Mouse (Mus musculus) cerebellum, adult (tissue): ENCODE results near the gene Zfyve19.
A peak's percentile ranks its signal among the peaks of the same experiment; 100 is the strongest.

Experiments
- ATAC-seq: cut with Nextera tagmentation; 2 replicates; pipeline ENCODE4 v1.9.2; 2017; ENCODE audit warnings: mild to moderate bottlenecking, moderate library complexity, mixed read lengths; ENCODE audit not compliant: insufficient number of reproducible peaks, low FRiP score, low TSS enrichment

Gene Zfyve19

DNA sequence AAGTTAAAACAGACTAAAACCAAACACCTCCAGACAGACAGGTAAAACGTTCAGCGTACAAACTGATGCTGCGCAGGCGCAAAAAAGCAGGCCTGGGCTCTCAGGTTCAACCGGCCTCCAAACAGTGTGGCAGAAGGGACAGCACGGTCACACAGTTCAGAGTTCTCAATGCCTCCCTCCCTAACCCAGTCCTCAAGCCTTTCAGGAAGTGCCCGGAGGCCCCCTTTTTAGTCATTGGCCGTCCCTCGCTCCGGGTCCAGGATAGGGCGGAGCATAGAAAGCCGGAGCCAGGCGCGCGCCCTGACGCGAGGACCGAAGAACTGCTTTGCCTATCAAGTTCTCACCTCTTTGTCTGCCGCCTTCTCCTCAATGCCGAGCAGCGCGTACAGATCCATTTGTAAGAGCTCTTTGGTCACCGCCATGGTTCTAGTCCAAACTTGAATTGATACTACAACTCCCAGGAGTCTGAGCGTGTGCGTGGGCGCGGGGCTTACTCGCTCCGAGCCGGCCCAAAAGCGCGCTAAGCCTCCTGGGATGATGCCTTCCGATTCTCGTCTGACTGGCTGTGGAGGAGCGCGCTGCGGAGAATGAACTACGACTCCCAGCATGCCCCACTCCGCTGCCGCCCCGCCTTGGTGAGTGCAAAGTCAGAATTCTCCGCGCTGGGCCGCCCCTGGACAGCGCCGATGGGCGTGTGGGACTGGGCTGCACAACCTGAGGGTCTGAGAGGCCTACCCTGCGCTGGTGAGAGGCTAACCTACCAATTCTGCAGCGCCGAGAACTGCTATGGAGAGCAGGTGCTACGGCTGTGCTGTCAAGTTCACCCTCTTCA lies at the start of gene Zfyve19, which contains the start of gene Dnajc17:
Gene Zfyve19, plus strand, starts transcription at position 274 of the 832 bp plus-strand sequence.
Gene Dnajc17, minus strand, starts transcription at position 452 of the 832 bp plus-strand sequence.
- ATAC-seq, result peak; percentile 97

DNA sequence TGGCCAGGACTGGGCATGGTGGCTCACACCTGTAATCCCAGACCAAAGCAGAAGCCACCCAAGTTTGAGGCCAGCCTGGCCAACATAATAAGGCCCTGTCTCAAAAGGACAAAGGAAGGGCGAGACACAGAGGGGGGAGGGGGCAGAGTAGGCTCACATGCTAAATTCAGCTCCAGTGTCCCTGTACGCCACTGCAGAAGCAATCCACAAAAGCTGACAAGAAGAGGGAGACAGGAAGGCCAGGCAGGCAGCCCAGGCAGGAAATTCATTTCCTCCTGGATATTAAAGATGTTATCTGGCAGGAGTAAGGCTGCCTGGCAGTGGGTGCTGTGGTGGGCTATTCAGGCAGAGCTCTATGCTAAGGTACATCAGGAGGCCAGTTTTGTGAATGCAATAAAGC lies 47.2 kb upstream of the Zfyve19 start:
- ATAC-seq, result no peak

DNA sequence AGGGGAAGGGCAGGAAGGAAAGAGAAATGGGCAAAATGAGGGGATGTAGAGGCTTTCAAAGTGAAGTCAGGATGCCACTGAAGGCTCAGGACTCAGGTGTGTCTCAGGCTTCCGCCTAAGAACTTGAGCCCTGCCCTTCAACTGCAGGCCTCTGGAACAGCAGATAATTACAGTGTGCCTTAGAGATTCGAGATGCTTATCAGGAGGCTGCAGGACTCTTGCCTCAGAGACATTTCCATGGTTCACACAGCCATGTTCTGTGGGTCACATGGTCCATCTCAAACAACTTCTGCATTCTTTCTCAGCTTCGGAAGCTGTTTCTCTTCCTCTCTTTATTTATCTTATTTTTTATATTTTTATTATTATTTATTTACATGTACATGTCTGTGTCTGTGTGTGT lies 45.3 kb upstream of the Zfyve19 start:
- ATAC-seq, result no peak

DNA sequence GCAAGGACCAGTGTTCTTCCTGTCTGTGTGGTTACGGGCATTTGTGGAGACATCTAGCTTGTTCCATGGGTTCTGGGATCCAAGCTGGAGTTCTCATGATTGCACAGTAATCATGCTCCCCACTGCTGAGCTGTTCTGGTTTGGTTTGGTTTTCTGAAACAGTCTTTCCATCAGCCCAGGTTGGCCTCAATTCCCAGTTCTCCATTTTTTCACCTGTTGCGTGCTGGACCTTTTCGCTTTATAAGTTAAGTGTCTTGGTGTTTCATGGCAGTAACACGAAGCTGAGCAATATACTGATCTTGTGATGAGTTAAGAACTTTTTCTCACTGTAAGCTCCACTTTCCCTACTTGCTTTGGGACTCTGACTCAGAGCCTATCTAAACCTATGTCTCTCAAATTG lies 44.4 kb upstream of the Zfyve19 start:
- ATAC-seq, result no peak

DNA sequence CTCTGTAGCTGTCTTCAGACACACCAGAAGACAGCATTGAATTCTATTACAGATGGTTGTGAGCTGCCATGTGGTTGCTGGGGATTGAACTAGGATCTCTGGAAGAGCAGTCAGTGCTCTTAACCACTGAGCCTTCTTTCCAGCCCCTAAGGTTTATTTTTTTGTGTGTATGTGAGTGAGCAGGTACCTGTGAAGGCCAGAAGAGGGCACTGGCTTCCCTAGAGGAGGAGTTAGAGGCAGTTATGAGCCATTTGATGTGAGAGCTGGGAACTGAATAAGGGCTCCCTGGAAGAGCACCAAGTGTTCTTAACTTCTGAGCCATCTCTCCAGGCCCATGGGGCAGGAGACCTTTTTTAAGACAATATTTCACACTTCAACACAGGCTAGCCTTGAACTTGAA lies 43.0 kb upstream of the Zfyve19 start:
- no peak for ATAC-seq

DNA sequence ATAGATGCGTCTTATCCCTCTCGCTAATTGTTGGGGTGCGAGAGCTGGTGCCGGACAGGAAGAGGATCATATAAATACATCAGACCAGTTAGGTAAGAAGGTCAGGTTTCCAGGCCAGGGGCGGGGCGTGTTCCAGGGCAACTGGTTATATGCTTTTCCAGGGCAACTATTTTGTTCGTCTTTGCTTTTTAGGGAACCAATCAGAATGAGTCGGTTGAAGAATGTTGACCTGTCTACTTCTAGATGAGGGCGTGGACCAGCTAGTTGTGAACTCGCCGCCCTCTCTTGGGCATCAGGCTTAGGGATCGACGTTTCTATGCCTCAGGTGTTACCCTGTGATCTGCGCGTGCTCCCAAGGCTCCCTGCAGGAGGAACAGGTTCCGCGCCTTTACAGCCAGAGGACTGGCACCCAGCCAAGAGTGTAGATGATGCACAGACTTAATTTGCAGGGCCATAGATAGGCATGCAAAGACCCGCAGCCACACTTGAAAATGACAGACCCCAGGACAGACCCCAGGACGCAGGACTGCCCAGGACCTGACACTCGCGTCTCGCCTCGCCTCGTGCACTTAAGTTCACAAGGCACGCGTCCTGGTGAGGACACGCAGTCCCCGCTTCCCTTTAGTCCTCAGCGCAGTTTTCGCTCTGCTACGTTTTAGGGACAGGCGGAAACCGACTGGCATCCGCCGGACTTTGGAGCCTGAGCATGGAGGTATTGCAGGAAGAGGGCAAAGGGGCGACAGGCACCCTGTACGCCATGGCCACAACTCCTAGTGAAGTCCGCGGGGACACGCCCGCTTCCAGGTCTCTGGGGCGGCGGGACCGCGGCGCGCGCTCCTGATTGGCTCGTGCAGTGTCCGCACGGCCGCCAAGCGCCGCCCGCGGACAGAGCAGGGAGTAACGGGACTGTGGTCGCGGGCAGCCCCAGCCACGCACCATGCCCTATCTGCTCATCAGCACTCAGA lies 41.2 kb upstream of the Zfyve19 start, which contains the start of gene Gchfr:
Gene Gchfr, plus strand, starts transcription at position 873 of the 965 bp plus-strand sequence.
- peak; percentile 87 for ATAC-seq

DNA sequence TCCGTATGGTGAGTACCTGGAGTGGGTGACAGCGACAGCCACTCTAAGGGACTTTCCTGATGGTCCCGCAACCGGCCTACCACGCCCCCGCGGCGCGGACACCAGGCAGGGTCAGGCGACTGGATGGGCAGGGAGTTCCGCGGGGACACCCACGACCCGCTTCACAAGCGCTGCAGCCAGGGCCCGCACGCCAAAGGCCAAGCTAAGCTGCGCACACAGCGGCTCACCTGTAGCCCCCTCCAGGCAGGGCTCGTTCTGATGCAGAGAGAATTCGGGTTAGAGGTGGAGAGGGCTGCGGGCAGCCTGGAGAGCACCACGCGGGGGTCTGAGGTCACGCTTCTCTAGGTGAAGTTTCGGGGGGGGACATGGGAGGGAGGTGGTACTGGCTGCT lies 40.6 kb upstream of the Zfyve19 start:
- ATAC-seq, result no peak

DNA sequence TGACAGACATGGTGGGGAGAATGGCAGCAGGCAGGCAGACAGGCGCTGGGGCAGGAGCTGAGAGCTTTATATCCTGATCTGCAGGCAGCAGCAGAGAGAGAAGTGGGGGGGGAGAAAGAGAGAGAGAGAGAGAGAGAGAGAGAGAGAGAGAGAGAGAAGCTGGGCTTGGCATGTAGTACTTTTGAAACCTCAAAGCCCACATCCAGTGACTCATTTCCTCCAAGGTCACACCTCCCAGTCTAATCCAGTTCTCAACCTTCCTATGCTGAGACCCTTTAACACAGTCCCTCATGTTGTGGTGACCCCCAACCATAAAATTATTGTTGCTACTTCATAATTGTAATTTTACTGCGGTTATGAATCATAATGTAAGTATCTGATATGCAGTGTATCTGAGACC lies 38.1 kb upstream of the Zfyve19 start:
- no peak for ATAC-seq

DNA sequence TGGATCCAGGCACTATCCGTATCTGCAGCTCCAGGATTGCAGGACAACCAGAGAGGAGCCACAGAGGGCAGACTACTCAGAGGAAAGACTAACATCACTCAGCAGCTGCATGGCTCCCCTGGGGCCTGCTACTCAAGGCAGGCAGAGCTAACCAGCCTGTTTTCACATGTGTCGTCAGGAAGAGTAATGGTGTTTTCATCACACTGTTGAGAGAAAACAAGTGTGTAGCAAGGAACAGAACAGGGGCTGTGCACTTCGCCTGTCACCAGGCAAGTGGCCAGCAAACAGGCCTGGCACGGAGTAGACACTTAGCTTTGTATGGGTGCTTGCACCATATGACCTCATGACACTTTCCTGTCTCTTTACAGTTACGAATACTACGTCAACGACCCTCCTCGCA lies 36.8 kb upstream of the Zfyve19 start:
- ATAC-seq, result no peak

DNA sequence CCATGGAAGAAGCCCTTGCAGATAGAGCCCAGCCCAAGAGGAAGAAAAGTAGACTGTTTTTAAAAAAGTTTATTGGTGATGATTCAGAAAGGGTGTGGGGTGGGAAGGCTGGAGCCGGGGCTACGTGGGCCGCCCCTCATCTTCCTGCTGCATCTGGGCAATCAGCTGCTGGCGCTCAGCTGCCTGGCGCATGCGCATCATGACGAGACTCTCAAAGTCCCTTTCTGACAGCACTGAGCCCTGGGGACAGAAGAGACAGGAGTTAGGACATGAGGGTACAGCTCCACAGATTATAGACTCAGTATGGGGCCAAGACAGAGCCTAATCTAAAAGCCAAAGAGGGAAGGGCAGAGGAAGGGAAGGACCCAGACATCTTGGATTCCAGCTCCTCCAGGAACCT lies 36.0 kb upstream of the Zfyve19 start:
- ATAC-seq, result no peak

DNA sequence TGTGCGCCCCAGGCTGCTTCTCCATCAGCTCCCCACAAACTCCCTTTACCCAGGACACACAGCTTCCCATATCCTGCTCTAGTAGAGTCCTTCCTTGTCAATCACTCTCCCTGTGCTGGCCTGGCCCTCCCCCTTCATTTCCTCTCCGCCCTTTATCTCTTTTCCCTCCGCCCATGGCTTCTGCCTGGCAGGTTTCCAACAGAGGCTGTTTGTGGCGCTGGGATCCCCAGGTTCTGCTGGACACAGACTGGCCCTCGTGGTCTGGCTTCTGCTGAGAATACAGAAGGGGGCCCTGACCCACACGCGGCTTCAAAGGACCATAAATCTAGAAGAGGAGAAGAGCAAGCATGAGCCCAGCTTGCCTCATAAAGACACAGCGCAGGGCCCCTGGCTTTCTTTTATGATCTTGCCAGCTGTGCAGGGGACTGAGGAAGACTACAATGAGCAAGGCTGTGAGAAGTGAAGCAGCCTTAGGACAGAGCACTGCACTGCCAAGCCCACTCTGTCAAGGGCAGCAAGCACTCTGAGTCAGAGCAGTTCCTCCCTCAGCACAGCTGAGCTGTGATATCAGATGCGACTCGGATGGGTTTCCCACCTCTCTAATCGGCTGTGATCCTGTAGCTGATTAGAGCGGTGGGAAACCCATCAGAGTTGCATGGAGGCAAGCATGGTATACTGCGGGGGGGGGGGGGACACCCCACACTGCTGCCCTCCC lies 35.4 kb upstream of the Zfyve19 start:
- no peak for ATAC-seq

DNA sequence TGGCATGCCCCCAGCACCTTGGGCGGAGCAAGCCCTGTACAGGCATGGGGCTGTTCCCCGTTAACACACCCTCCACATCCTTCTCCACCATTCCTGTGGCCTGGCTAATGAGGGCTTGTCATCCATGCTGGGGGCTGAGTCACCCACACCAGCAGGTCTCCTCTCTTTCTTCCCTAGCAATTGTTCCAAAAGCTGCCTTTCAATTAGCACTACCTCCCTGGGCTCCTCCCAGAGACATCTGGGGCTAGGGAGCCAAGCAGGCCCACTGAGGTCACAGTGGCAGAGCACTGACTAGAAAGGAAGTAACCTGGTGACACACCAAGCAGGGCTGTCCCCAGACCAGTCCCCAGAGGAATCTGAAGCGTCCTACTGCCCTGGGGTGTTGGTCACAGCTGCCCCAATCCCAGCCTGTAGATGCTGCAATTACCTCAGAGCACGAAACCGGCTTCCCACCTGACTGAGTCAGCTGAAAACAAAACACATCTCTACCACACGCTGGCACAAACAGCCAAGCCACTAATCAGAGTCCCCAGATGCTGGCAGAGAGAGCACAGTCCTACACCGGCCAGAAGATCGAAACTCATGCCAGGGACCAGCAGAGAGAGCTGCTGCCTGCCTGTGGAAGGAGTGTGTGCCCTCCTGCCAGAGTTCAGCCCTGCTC lies 34.3 kb upstream of the Zfyve19 start, which contains the start of gene Gm14137:
Gene Gm14137, plus strand, starts transcription at position 519 of the 661 bp plus-strand sequence.
- no peak for ATAC-seq

DNA sequence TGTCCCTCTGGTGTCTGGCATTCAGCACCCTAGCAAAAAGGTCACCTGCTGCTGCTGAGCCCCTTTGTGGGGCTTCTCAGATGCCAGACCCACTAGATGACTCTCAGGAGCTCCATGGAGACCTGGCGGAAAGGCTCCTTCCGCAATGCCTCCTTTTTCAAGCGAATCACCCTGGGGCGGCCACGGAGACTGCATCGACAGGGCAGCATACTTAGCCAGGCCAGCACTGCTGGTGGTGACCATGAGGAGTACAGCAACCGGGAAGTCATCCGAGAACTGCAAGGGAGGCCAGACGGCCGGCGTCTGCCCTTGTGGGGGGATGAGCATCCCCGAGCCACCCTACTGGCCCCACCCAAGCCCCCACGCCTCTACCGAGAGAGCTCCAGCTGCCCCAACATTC lies 33.6 kb upstream of the Zfyve19 start:
- no peak for ATAC-seq

DNA sequence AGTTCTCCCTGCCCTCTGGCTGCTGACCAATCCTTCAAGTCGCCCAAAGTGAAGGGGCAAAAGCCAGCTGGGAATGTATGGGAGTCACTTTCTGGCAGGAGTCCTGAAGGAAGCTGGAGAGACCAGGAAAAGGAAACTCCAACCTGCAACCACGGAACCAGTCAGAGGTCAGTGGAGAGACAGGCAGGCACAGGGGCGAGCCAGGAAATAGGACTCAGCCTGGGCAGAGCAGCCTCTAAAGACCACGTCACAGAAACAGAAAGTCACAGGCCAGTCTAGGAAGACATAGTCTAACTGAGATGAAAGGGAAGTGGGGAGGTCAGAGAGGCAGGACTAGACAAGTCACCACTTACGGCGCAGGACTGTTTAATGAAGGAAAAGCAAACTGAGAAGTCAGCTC lies 32.8 kb upstream of the Zfyve19 start:
- no peak for ATAC-seq

DNA sequence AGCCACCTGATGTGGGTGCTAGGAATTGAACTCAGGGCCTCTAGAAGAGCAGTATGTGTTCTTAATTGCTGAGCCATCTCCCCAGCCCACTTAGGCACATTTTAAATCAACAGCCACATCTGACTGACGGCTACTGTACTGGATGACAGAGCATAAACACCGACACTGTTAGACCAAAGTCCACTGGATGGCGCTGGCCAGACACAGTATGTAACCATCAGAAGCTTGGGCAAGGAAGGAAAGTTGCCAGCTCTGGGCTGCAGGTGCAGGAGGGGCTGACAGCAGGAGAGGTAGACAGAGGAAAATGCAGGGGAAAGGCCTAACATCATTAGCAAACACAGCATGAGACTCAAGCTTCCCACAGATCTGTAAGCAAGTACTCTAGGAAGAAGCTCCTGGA lies 31.7 kb upstream of the Zfyve19 start:
- ATAC-seq, result no peak

DNA sequence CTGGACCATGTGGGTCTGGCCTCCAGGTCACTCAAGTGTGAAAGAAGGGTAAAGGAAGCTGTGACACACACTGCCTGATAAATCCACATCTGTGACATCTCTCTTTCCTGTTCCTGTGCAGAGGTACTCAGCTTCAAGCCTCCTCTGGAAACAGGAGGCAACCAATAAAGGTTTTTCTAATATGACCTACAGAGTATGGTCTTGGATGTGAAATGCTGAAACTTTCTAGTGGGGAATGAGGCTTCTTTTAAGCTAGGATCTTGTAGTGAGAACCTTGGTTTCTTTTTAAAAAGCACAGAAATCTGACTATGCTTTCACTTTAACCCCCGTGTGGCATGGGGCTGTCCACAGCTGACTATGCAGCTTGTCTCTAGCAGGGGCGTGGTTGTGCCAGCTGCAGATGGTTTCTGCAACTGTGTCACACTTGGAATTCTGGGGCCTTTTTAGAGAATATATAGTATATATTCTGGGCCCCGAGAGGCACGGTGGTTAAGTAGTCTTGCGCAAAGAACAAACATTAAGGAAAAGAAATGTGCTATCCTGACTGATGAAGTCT lies 31.0 kb upstream of the Zfyve19 start:
- ATAC-seq, result no peak

DNA sequence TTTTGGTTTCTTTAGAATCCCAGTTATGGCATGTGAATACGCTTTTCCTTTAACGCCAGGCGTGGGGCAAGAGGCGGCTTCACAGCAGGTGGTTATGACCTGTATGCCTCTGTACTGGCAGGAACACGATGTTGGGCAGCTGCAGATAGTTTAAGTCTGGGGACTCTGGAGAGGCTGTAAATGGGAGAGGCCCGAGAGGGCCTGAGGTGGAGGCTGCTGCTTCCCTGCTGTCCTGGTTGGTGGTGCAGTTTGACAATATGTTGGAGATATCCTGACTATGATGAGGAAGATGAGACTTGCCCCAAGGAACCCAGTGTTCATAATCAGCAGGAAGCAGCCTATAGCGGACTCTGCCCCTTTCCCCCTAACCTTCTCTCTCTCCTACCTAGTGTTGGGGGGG lies 25.5 kb upstream of the Zfyve19 start:
- no peak for ATAC-seq

DNA sequence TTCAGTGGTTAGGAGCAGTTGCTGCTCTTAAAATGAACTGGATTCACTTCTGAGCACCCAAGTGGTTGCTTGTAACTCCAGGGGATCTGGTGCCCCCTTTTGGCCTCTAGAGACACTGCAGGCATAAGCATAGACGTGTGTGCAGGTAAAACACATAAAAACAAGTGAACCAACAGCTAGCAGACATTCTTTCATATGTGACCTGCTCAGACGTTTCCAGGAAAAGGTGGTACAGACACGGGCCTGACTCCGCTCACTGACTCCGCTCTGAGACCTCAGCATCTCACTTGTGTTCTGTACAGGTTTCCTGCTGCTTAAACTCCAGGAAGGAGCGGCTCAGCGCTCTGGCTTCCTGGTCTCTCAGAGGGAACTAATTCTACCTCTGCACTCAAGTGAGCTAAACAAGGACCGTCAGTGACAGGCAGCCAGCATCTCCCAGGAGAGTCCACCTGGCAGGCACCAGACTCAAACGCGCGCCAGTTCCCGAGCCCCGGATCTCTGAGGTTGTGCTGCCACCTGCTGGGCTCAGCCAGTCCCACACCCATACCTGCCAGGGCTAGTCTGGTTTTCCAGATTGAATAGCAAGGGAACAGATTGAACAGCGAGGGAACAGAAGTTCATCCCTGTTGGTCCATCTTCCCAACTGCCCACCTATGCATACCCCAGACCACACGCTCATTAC lies 19.2 kb upstream of the Zfyve19 start:
- ATAC-seq, result peak; percentile 94

DNA sequence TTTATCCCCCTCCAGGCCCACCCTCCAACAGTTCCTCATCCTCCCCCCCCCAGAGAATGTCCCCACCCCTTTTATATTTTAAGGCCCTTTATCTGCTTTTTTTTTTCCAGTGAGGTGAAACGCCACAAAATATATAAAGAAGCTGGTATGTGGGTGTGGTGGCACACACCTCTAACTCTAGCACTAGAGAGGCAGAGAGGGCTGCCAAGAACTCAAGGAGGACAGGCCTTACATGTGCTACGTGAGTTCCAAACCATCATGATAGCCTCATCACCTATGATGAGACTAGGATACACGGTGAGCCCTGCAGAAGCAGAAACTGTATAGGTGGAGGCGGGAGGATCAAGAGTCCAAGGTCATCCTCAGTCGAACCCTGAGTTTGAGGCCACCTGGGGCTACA lies 17.4 kb upstream of the Zfyve19 start:
- no peak for ATAC-seq
